Mouse (Mus musculus): ENCODE data around the gene Fggy.

DNA sequence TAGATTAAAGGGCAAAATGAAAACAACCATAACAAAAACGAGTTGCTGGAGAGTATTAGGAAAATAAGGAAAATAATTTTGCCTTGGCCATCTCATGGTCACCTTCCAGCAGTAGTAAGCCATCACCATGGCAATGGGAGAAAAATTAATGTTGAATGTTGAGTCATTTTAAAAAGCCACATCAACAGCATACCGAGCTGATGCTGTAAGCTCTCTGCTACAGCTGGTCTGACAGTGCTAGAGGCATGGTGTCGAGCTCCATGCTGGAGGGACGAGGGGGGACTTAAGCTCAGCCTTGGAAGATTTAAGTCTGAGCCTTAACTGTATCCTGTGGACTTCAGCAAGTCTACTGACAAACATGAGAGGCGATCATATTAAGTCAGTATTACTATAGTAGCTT, 307.9 kb downstream of the Fggy start:
- TF ChIP-seq CTCF (IDR thresholded peaks at IDR 0.05; ENCODE audit: control insufficient read depth, insufficient read depth, insufficient read length) (no peak), MYOD1 (IDR thresholded peaks at IDR 0.05; ENCODE audit: control insufficient read depth, insufficient read length, low read depth) (peak; percentile 39), CEBPB (IDR thresholded peaks at IDR 0.05; ENCODE audit: low read depth) (no peak), FOSL1 (IDR thresholded peaks at IDR 0.05; ENCODE audit: insufficient read depth, low read length, poor library complexity, severe bottlenecking) (no peak), USF1 (IDR thresholded peaks at IDR 0.05; ENCODE audit: low read depth) (no peak), MAX (IDR thresholded peaks at IDR 0.05) (no peak), MYOG (IDR thresholded peaks at IDR 0.05; ENCODE audit: control insufficient read depth, extremely low read depth, insufficient read length) (no peak)
